Mouse (Mus musculus) small intestine, adult 2 months (tissue): ENCODE data around the gene Arr3.

Experiments
- CTCF ChIP-seq: fragments of 200-500 bp; IDR thresholded peaks from 2 replicates; pipeline ENCODE4 v1.5.1; 2012; ENCODE audit warnings: low read depth, mild to moderate bottlenecking, control low read depth, inconsistent platforms, low read length, moderate library complexity, mixed read lengths; ENCODE audit not compliant: insufficient replicate concordance, insufficient read length; ENCODE audit errors: extremely low read depth
- POLR2A ChIP-seq: fragments of 200-500 bp; IDR thresholded peaks from 2 replicates; pipeline ENCODE4 v1.6.1; 2012; ENCODE audit warnings: low read depth, mild to moderate bottlenecking, control low read depth, inconsistent platforms, low read length, moderate library complexity

DNA sequence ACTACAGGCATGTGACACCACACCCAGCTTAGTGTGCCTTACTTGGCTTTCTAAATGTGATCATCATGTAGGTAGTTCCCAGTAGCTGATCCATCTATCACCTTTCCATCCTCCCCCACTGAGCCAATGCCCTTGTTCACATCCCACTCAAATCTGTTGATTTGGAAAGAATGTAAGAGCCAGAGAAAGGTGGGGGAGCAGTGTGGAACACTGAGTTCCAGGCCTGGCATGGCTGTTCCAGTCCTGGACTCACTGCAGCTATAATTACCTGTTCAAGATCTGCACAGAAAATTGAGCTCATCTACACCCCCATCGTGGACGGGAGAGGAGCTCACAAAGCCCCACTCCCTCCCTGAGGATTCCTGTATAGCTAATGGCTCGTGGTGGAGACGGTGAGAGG lies 5.5 kb upstream of the Arr3 start:
- TF ChIP-seq CTCF, result no peak
- TF ChIP-seq POLR2A, result no peak
